Mouse (Mus musculus) urinary bladder, postnatal 4 days (tissue): Measurements from ENCODE around the gene Ncf4.
"Not testable (repeated sequence)": the region's sequence is repeated elsewhere in the genome, so short reads cannot be mapped to it uniquely, and the experiment has no call there.

Experiments used
- DNase-seq, 2 experiments: peaks; one replicate each; pipeline ENCODE4 v3.0.0; 2021 to 2022; ENCODE audit warnings: low spot score in 2 of 2

Gene Ncf4

DNA sequence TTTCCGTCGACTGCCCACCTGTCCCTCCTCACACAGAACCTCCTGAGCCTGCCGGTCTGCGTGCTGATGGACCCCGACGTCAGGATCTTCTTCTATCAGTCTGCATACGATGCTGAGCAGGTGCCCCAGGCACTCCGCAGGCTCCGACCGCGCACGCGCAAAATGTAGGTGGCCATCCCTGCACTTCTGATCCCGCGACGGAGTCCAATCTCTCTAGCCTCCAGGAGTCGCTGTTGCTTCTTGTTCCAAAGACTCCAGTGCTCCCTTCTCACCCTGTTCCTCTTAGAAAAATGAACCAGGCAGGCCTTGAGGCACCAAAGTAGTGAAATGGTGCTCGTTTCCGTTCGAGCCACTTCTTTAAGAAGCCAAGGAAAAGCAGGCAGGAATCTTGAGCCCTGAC, 10.2 kb downstream of the Ncf4 start:
- no peak for DNase-seq

DNA sequence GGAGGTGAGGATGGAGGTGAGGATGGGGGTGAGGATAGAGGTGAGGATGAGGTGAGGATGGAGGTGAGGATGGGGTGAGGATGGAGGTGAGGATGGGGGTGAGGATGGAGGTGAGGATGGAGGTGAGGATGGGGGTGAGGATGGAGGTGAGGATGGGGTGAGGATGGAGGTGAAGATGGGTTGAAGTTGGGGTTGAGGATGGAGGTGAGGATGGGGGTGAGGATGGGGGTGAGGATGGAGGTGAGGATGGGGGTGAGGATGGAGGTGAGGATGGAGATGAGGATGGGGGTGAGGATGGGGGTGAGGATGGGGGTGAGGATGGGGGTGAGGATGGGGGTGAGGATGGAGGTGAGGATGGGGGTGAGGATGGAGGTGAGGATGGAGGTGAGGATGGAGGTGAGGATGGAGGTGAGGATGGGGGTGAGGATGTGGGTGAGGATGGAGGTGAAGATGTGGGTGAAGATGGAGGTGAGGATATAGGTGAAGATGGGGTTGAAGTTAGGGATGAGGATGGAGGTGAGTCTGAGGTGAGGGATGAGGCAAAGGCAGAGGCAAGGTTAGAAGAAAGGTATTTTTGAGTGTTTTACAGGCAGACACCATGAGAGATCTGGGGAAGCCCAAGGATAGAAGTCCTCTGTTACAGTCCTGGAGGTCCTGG, 12.1 kb downstream of the Ncf4 start:
- not testable (repeated sequence) for DNase-seq

- no peak for DNase-seq
These were observed 12.9 kb downstream of the Ncf4 start for GRCm38 (mm10) chr15:78257326-78258050.

- DNase-seq, result no peak
These were observed 13.8 kb downstream of the Ncf4 start for GRCm38 (mm10) chr15:78258246-78258865.

GRCm38 (mm10) chr15:78260668-78261333, 16.2 kb downstream of the Ncf4 start:
- DNase-seq, result no peak

DNA sequence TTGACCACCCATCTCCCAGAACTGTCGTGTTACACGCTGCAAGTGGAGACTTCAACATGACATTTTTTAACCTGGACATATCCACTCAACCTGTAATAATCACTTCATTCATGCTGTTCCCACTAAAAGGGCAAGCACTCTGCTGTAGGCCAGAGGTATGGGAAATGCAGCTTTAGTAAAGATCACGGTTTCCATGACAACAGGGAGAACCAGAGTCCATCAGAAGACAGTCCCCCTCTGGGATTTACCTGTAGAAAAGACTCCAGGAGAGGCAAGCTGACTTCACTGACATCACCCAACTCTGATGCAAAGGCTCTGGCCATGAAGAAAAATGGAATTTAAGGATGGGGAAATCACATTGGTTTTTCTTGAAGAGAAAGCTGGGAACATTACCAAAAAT, 18.7 kb downstream of the Ncf4 start:
- DNase-seq, result no peak

DNA sequence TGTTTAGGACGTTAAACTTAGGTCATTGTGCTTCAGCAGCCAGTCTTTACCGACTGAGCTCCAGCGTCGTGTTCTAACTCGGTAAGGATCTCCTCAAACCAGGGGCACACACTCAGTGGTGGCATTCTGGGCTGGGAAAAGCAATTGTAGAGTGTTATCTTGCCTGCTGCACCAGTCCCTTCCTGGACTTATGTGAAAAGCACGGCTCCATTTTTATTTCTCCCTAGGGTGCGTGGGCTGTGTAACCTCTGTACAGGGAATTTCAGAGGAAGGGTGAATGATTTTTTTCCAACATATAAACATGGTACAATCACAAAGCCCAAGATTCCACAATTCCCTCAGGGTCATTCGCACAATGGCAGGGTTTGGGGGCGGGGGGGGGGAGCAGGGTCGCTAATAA, 22.8 kb downstream of the Ncf4 start:
- DNase-seq, result no peak

DNA sequence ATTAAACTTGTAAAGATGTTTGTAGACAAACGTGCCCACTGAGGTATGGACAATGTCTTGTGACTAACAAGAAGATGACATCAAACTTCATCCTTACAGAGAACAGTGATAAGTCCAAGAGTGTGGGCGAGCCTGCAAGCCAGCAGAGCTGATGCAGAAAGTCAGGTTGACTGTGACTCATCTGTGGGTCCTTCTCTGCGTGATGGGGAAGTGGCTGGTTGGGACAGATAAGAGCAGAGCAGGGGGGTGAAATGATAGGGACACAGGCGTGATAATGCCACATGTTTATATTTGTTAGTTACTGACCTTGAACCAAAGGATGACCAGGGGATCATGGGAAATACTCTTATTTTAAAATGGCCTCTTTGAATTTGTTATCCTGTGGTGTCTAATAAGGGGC, 23.3 kb downstream of the Ncf4 start:
- DNase-seq, result no peak

DNA sequence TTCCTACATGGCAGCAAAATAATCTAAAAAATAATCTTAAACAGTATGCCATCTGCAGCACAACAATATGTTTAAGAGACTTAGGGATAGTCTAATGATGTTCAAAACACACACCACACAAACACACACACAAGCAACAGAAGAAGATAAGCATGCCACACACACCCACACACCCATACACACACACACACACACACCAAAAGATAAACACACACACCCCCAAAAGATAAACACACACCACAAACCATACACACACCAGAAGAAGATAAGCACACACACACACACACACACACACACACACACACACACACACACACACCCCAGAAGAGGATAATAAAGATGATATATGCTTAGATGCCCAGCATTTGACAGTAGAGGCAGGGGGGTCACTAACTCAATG, 26.6 kb downstream of the Ncf4 start:
- DNase-seq, result no peak

- DNase-seq, result no peak
These were observed 33.7 kb downstream of the Ncf4 start for GRCm38 (mm10) chr15:78278308-78278707.

DNA sequence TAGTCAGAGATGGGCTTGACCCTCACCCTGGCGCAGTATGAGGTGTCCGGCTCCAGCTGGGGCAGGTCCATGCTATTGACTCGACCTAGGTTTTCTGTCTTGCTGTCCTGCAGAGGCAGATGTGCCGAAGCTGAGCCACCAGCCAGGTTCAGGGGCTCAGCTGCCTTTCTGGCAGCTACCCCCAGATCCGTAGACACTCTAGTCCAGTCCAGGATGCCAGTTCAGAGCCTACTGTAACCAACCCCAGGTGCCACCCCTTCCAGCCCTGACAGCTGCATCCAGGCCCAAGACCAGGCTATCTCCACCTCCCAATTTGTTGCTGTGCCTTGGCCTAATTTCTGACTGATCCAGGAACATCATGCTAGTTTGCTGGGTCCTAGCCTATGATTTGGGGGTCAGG, 43.3 kb downstream of the Ncf4 start:
- no peak for DNase-seq

- DNase-seq, result not testable (repeated sequence)
These were observed 45.2 kb downstream of the Ncf4 start for GRCm38 (mm10) chr15:78289775-78290174.

- DNase-seq, result not testable (repeated sequence)
These were observed 48.6 kb downstream of the Ncf4 start for GRCm38 (mm10) chr15:78293228-78293627.

GRCm38 (mm10) chr15:78293716-78294115, 49.1 kb downstream of the Ncf4 start:
- no peak for DNase-seq

GRCm38 (mm10) chr15:78298558-78298957, 54.0 kb downstream of the Ncf4 start:
- DNase-seq, result no peak

- DNase-seq, result no peak
These were observed 55.0 kb downstream of the Ncf4 start for GRCm38 (mm10) chr15:78299641-78300040.

DNA sequence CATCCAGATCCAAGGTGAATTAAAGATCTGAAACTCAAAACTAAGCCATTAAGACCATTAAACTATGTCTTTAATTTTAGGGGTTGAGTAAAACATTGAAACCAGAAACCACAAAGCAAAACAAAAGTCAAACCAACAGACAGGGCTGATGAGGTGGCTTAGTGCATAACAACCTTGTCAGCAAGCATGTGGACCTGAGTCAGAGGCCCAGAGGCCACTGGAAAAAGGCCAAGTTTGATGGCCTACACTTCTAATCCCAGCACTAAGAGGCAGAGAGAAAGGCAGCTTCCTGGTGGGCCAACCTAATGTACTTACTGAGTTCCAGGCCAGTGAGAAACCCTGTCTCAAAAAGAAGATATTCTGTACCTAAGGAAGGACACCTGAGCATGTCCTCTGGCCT, 56.2 kb downstream of the Ncf4 start:
- DNase-seq, result no peak

DNA sequence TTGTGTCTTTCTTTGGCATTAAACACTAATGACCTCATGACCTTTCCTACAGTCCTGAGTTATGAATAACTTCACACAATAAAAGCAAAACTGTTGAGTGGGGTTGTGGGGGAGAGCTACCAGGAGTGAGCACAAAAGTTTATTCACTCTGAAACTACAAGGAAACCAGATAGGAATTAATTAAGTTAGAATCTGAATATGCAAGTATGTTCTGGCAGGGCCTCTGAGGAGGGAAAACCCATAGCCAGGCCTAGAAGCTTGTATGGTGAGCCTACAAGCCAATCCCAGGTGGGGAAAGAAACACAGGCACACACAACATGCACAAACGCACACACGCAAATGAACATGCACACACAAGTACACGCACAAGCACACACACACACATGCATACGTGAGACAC, 58.1 kb downstream of the Ncf4 start:
- no peak for DNase-seq

GRCm38 (mm10) chr15:78303665-78304233, 59.1 kb downstream of the Ncf4 start:
- DNase-seq, result no peak

DNA sequence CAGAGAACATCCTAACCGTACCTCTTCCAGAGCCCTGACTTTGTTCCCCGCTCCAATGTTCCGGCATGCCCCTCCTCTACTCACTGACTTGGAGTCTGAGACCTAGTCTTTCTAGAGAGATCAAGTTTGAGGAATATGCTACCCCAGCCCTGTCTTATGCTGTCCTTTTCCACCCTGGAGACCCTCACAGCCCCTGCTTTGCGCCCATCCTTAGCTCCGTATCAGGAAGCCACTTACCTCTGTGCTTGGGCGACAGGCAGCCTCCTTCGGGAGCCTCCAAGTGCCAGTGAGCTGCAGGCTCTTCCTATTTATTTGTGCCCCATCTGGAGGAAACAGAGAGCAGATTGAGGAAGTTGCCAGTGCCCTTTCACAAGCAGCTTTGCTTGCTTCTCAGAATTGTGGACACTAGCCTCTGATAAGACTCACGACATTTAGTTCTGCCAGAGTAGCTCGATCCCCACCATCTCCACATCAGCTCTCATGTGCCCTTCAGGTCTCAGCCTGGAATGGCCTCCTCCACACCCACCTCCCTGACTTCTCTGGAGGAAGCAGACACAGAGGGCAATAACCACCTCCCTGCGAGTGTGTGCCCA, 60.8 kb downstream of the Ncf4 start, which contains the start of gene Csf2rb2:
Gene Csf2rb2, minus strand, starts transcription at position 381 of the 593 bp plus-strand sequence.
- no peak for DNase-seq

GRCm38 (mm10) chr15:78309865-78310264, 65.3 kb downstream of the Ncf4 start:
- DNase-seq, result peak in 1 of 2 experiments; percentile 35

DNA sequence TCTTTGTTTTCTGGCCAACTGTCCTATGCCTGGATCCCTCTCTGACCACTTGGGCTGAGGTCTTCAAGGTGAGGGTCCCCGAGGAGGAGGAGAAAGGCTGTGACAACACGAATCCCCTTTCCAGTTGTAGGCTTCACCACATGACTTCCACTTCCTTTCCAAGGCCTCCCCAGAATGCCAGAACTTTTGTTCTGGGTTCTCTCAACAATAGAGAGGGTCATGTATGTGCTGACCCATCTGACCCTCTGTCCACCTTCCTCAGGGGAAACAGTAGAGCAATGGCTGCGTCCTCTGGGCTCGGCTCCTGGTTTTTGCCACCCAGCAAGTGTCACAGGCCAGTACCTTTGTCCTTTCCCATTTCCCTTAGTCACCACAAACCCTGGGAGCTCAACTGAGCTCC, 66.4 kb downstream of the Ncf4 start:
- DNase-seq, result no peak
